Mouse (Mus musculus) lung, embryonic 14.5 days (tissue): ENCODE results near the gene Gp1ba. TPM values are rescaled to one million over a fixed set of nuclear protein-coding genes. Genes with fewer than 3 reads are reported as not detected.

Experiments
- ATAC-seq: fragments of 200-750 bp; cut with Nextera tagmentation; 2 replicates; pipeline ENCODE4 v1.8.0; 2017; ENCODE audit warnings: mild to moderate bottlenecking, moderate TSS enrichment, moderate library complexity; ENCODE audit not compliant: insufficient read depth
- DNase-seq: peaks from one replicate; pipeline ENCODE4 v3.0.0-alpha.2; 2015
- H3K27ac ChIP-seq: fragments of 300-500 bp; sonication (generic); 2 replicates; pipeline ENCODE4 v1.5.1; 2014; ENCODE audit warnings: low read depth, mild to moderate bottlenecking, moderate library complexity
- H3K27me3 ChIP-seq: fragments of 300-500 bp; sonication (generic); 2 replicates; pipeline ENCODE4 v1.6.1; 2014; ENCODE audit warnings: low read length, control low read depth; ENCODE audit not compliant: insufficient read depth
- H3K36me3 ChIP-seq: fragments of 300-500 bp; sonication (generic); 2 replicates; pipeline ENCODE4 v1.6.1; 2014; ENCODE audit warnings: control low read depth; ENCODE audit not compliant: insufficient read depth
- H3K4me1 ChIP-seq: fragments of 300-500 bp; sonication (generic); 2 replicates; pipeline ENCODE4 v1.6.1; 2014; ENCODE audit warnings: antibody characterized with exemption, control low read depth; ENCODE audit not compliant: insufficient read depth
- H3K4me2 ChIP-seq: fragments of 300-500 bp; sonication (generic); 2 replicates; pipeline ENCODE4 v1.6.1; 2014; ENCODE audit warnings: mild to moderate bottlenecking
- H3K4me3 ChIP-seq: fragments of 300-500 bp; sonication (generic); 2 replicates; pipeline ENCODE4 v1.5.1; 2014; ENCODE audit warnings: low read depth, low read length
- H3K9ac ChIP-seq: fragments of 300-500 bp; sonication (generic); 2 replicates; pipeline ENCODE4 v1.6.1; 2014
- H3K9me3 ChIP-seq: fragments of 300-500 bp; sonication (generic); 2 replicates; pipeline ENCODE4 v1.6.1; 2016; ENCODE audit warnings: low read depth, low read length, control low read depth
- CTCF ChIP-seq: IDR thresholded peaks from 2 replicates; pipeline ENCODE4 v1.5.1; 2016; ENCODE audit warnings: antibody characterized with exemption, low read depth
- WGBS: fragments of 180-500 bp; shearing (Covaris S2); extraction: QIAGEN DNeasy Blood & Tissue Kit; methylation state at CpG from one replicate; pipeline ENCODE4 v1.1.7; 2014; 5-methylcytosine and 5-hydroxymethylcytosine counted together
- polyA plus RNA-seq: library from polyadenylated mRNA; unstranded; fragments of >200 nt; fragmentation: Nextera tagmentation; extraction: Ambion mirVana; gene quantifications from 2 replicates; pipeline ENCODE4 v1.2.1, GENCODE M21; 2014

Gp1ba gene
- 0.81 and 1.1 TPM in 2 replicates for polyA plus RNA-seq

DNA sequence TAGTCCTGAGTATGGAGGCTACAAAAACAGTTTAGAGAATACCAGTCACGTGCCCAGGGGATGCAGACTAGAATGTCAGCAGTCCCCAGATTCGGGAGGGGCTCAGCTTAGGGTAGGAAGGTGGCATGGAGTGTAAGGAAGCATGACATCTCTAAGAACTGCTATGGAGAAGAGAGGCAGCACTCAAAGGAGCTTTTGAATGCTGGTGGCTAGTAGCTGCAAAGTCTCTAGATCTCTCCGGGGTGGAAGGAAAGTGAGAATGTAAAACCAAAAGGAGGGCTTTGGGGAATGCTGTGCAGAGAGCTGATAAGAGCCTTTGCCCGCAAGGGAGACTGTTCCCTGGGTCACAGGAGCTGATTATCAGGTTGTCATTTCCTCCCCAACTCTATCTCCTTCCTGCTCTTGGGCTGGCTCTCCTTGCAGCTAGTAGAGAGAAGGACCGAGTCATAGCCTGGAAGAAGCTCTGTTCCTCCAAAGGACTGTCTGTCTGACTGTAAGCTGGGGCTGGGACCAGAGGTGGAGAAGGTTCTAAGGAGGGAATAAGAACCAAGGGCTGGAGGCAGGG lies at the start of gene Gp1ba:
TSS of gene Gp1ba (plus strand) at position 409 of the 565 bp plus-strand sequence.
- H3K27me3 ChIP-seq = no peaks in the 10 kb centered on the region
- H3K9ac ChIP-seq = no peak within 1 kb of the TSS
- 0 out of 2 replicates have a peak, but pooled peaks have one; percentile 21 for ATAC-seq

GRCm38 (mm10) chr11:70591733-70592132 lies 47.2 kb upstream of the Gp1ba start:
- Histone ChIP-seq H3K36me3 (no peaks in the 10 kb centered on the region), H3K9me3 (no peaks in the 10 kb centered on the region), H3K4me2 (no peak overlapping the region), H3K27me3 (no peaks in the 10 kb centered on the region), H3K4me3 (no peak overlapping the region), H3K4me1 (no peaks in the 10 kb centered on the region), H3K27ac (no peak overlapping the region), H3K9ac (no peak overlapping the region)
- no peak for TF ChIP-seq CTCF
- DNase-seq = no peak
- 77% methylated on average over 1 of the region's 1 CpGs for WGBS
- no peak for ATAC-seq

More for the DNA sequence above, at the start of gene Gp1ba:
- no peak for TF ChIP-seq CTCF
- Histone ChIP-seq H3K4me1 (no peaks in the 10 kb centered on the region), H3K4me3 (no peak within 1 kb of the TSS), H3K27ac (peak within 1 kb of the TSS; percentile 37; the same call in 1 of the 2 replicates), H3K36me3 (peaks cover 7% of the 10 kb centered on the region; the same call in 1 of the 2 replicates), H3K9me3 (no peaks in the 10 kb centered on the region), H3K4me2 (0 out of 2 replicates have a peak within 1 kb of the TSS, but pooled peaks have one; percentile 1)
- DNase-seq = no peak
- WGBS = 13% methylated on average over 5 of the region's 5 CpGs

DNA sequence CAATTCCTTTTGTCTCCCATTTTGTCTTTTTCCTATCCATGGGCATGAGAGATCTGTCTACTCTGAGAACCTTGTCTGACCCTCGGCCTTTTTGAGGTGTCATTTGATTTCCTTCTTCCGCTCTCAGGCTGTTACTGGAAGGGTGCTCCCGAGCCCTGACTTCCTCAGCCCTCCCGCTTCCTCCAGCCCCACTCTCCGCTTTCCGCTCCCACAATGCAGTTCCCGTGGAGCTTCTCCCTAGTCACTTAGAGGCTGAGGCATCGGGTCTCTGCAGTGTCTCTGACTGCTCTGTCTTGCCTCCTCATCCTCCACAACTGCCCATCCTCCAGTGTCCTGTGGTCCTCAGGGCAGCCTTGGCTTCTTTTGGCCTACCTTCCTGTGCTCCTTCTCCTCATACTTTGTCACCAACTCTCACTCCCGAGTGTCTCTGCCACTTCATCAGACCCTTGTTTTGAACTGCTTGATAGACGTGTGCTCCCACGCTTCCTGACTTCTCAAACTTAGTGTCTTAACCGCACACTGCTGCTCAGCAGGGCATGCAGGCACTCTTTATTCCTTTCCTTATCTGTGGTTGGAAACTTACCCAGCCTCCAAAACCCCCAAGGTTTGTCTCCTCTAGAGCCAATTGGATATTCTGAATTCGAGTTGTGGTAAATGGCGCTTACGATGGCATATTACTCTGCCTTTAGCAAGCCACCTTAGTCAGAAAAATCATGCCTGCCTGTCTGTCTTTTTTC lies 44.5 kb upstream of the Gp1ba start:
- no peak for TF ChIP-seq CTCF
- H3K4me2 ChIP-seq = no peak overlapping the region
- 55% methylated on average over 15 of the region's 15 CpGs for WGBS
- no peaks in the 10 kb centered on the region for H3K4me1 ChIP-seq
- DNase-seq (peak; percentile 35), ATAC-seq (no peak; the same call in 1 of the 2 replicates)
- no peak overlapping the region for H3K9ac ChIP-seq
- H3K27me3 ChIP-seq = no peaks in the 10 kb centered on the region
- no peak overlapping the region for H3K27ac ChIP-seq
- H3K4me3 ChIP-seq = no peak overlapping the region
- H3K9me3 ChIP-seq = no peaks in the 10 kb centered on the region
- peaks cover 15% of the 10 kb centered on the region for H3K36me3 ChIP-seq

DNA sequence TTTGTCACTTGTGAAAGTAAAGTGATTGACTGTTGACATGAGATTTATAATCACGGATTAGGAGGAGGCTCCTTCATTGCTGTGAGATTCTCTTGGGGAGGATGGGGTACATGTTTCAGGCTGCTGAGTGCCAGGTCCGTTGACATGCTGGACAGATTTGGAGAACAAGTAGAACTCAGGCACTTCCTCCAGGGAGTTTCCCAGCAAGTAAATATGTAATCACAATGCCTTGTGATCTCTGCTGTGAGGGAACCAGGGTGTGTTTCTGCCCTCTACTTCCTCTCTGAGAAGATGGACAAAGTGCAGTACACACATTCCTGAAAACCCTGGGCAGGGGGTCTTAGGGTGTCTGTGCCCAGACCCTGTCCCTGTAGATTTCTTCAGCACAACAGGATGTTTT lies 43.3 kb upstream of the Gp1ba start:
- no peak overlapping the region for H3K4me3 ChIP-seq
- no peak overlapping the region for H3K9ac ChIP-seq
- DNase-seq = no peak
- TF ChIP-seq CTCF = no peak
- H3K4me2 ChIP-seq = no peak overlapping the region
- H3K9me3 ChIP-seq = no peaks in the 10 kb centered on the region
- H3K27ac ChIP-seq = no peak overlapping the region
- 57% methylated on average over 2 of the region's 2 CpGs for WGBS
- H3K27me3 ChIP-seq = no peaks in the 10 kb centered on the region
- no peaks in the 10 kb centered on the region for H3K4me1 ChIP-seq
- ATAC-seq = no peak
- peaks cover 15% of the 10 kb centered on the region for H3K36me3 ChIP-seq

DNA sequence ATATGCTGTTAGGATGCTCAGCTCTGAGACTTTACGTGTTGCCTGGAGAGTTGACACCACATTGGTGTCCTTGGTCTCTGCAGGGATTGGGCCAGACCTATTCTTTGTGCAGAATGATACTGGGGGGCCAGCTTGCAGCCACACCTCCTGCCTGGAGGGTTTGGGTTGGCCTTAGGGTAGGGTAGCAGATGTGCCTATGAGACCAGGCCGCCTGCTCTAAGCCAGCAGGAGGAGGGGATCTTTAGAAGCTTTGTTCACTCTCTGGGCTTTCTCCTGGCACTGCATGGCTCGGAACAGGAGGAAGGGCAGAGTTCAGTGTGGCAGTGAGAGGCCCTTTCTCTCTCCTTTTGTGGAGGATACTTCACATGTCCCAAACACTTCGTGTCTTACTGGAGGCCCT lies 42.8 kb upstream of the Gp1ba start:
- Histone ChIP-seq H3K4me1 (no peaks in the 10 kb centered on the region), H3K36me3 (peaks cover 15% of the 10 kb centered on the region), H3K27me3 (no peaks in the 10 kb centered on the region), H3K9ac (no peak overlapping the region), H3K27ac (no peak overlapping the region), H3K9me3 (no peaks in the 10 kb centered on the region), H3K4me2 (no peak overlapping the region), H3K4me3 (no peak overlapping the region)
- ATAC-seq (no peak), DNase-seq (no peak)
- WGBS = 66% methylated on average over 4 of the region's 4 CpGs
- TF ChIP-seq CTCF = no peak

- ATAC-seq (no peak), DNase-seq (no peak)
- H3K36me3 ChIP-seq = peaks cover 22% of the 10 kb centered on the region
- H3K9me3 ChIP-seq = no peaks in the 10 kb centered on the region
- 76% methylated on average over 6 of the region's 6 CpGs for WGBS
- no peak for TF ChIP-seq CTCF
- H3K27ac ChIP-seq = no peak overlapping the region
- H3K27me3 ChIP-seq = no peaks in the 10 kb centered on the region
- H3K4me1 ChIP-seq = no peaks in the 10 kb centered on the region
- no peak overlapping the region for H3K9ac ChIP-seq
- no peak overlapping the region for H3K4me2 ChIP-seq
- no peak overlapping the region for H3K4me3 ChIP-seq
These were observed 41.6 kb upstream of the Gp1ba start for GRCm38 (mm10) chr11:70597301-70597700.

DNA sequence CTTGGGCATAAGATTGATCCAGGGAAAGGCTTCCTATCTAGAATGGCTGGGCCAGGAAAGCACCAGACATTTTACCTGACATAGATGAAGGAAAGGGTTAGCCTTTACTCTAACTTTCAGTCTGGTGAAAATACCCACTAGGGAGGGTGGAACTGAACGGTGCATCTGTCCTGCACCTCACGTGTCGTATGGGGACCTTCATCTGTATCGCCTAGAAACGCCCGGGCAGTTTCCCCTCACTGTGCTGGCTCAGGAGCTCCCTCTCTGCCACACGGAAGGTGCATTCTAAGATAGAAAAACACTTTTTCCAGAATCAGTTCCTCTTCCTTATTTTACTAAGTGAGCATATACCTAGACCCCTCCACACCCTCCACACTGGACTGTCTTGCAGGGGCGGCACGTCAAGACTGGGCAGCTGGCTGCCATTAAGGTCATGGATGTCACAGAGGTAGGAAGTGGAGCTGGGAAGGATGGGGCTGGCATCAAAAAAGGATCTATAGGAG lies 40.4 kb upstream of the Gp1ba start:
- Histone ChIP-seq H3K4me1 (no peaks in the 10 kb centered on the region), H3K27me3 (no peaks in the 10 kb centered on the region), H3K36me3 (peaks cover 25% of the 10 kb centered on the region), H3K27ac (no peak overlapping the region), H3K9me3 (no peaks in the 10 kb centered on the region), H3K9ac (no peak overlapping the region), H3K4me3 (no peak overlapping the region), H3K4me2 (no peak overlapping the region)
- DNase-seq (no peak), ATAC-seq (no peak)
- TF ChIP-seq CTCF = no peak
- WGBS = 85% methylated on average over 9 of the region's 9 CpGs
